Mouse (Mus musculus) small intestine, adult 2 months (tissue): ENCODE results near the gene Cxxc4.

Source experiments
- CTCF ChIP-seq: fragments of 200-500 bp; IDR thresholded peaks from 2 replicates; pipeline ENCODE4 v1.5.1; 2012; ENCODE audit warnings: low read depth, mild to moderate bottlenecking, control low read depth, inconsistent platforms, low read length, moderate library complexity, mixed read lengths; ENCODE audit not compliant: insufficient replicate concordance, insufficient read length; ENCODE audit errors: extremely low read depth
- POLR2A ChIP-seq: fragments of 200-500 bp; IDR thresholded peaks from 2 replicates; pipeline ENCODE4 v1.6.1; 2012; ENCODE audit warnings: low read depth, mild to moderate bottlenecking, control low read depth, inconsistent platforms, low read length, moderate library complexity

- TF ChIP-seq CTCF, result no peak
- TF ChIP-seq POLR2A, result no peak
Observed at GRCm38 (mm10) chr3:134243168-134243849, 7.0 kb downstream of the Cxxc4 start.
